Mouse (Mus musculus): ENCODE measurements around the gene Svopl. TPM values are rescaled to one million over a fixed set of nuclear protein-coding genes. Genes with fewer than 3 reads are reported as not detected.

The Svopl gene
- polyA plus RNA-seq, 1 experiment from 2014 or later = 3.2 TPM

GRCm38 (mm10) chr6:38065122-38065500 is 18.3 kb upstream of the Svopl start:
- Histone ChIP-seq H3K9ac (no peak overlapping the region), H3K9me3 (peaks cover 6% of the 10 kb centered on the region), H3K27me3 (no peaks in the 10 kb centered on the region), H3K27ac (no peak overlapping the region), H3K36me3 (no peaks in the 10 kb centered on the region), H3K4me2 (replicated peaks) (no peak overlapping the region), H3K4me1 (peaks cover 10% of the 10 kb centered on the region), H3K4me3 (no peak overlapping the region)
- 75% methylated on average over 3 of the region's 3 CpGs for WGBS
- no peak for ATAC-seq (ENCODE audit: low FRiP score, low read depth)

- H3K27me3 ChIP-seq = no peaks in the 10 kb centered on the region
These were observed 17.8 kb upstream of the Svopl start for GRCm38 (mm10) chr6:38064621-38065020.

GRCm38 (mm10) chr6:38058805-38059204 is 12.0 kb upstream of the Svopl start:
- WGBS = 60% methylated on average over 5 of the region's 5 CpGs
- peaks cover 6% of the 10 kb centered on the region for H3K9me3 ChIP-seq
- H3K4me3 ChIP-seq = no peak overlapping the region
- no peak overlapping the region for H3K27ac ChIP-seq
- no peaks in the 10 kb centered on the region for H3K27me3 ChIP-seq
- H3K36me3 ChIP-seq = no peaks in the 10 kb centered on the region
- no peak for ATAC-seq (ENCODE audit: low FRiP score, low read depth)
- H3K9ac ChIP-seq = no peak overlapping the region
- peaks cover 14% of the 10 kb centered on the region for H3K4me1 ChIP-seq
- no peak overlapping the region for H3K4me2 ChIP-seq (replicated peaks)

More at GRCm38 (mm10) chr6:38064621-38065020, 17.8 kb upstream of the Svopl start:
- H3K36me3 ChIP-seq = no peaks in the 10 kb centered on the region
- H3K4me1 ChIP-seq = peaks cover 10% of the 10 kb centered on the region
- no peak overlapping the region for H3K9ac ChIP-seq
- 85% methylated on average over 2 of the region's 2 CpGs for WGBS
- H3K9me3 ChIP-seq = peaks cover 6% of the 10 kb centered on the region
- H3K4me3 ChIP-seq = no peak overlapping the region
- H3K4me2 ChIP-seq (replicated peaks) = no peak overlapping the region
- no peak overlapping the region for H3K27ac ChIP-seq
- ATAC-seq (ENCODE audit: low FRiP score, low read depth) = no peak

GRCm38 (mm10) chr6:38055471-38056330 is 8.9 kb upstream of the Svopl start:
- Histone ChIP-seq H3K27me3 (no peaks in the 10 kb centered on the region), H3K27ac (peak overlapping the region; percentile 23; the same call in 1 of the 2 replicates), H3K9ac (no peak overlapping the region), H3K4me2 (replicated peaks) (peak overlapping the region; percentile 17; the same call in 1 of the 2 replicates), H3K36me3 (no peaks in the 10 kb centered on the region), H3K4me3 (no peak overlapping the region), H3K4me1 (peaks cover 14% of the 10 kb centered on the region), H3K9me3 (no peaks in the 10 kb centered on the region)
- 75% methylated on average over 15 of the region's 15 CpGs for WGBS
- no peak for ATAC-seq (ENCODE audit: low FRiP score, low read depth)

GRCm38 (mm10) chr6:38049601-38050000 is 2.8 kb upstream of the Svopl start:
- H3K4me3 ChIP-seq = no peak overlapping the region
- no peak overlapping the region for H3K27ac ChIP-seq
- no peaks in the 10 kb centered on the region for H3K36me3 ChIP-seq
- H3K27me3 ChIP-seq = no peaks in the 10 kb centered on the region
- peaks cover 44% of the 10 kb centered on the region for H3K4me1 ChIP-seq
- ATAC-seq (ENCODE audit: low FRiP score, low read depth) = no peak
- 94% methylated on average over 6 of the region's 6 CpGs for WGBS
- H3K9ac ChIP-seq = no peak overlapping the region
- H3K9me3 ChIP-seq = 0 out of 2 replicates have a peak, but pooled peaks cover 3% of the 10 kb centered on the region
- H3K4me2 ChIP-seq (replicated peaks) = no peak overlapping the region

- Histone ChIP-seq H3K27me3 (no peaks in the 10 kb centered on the region), H3K9me3 (0 out of 2 replicates have a peak, but pooled peaks cover 3% of the 10 kb centered on the region), H3K27ac (peak overlapping the region; percentile 63; the same call in 1 of the 2 replicates), H3K4me3 (no peak overlapping the region), H3K36me3 (no peaks in the 10 kb centered on the region), H3K9ac (no peak overlapping the region), H3K4me1 (peaks cover 41% of the 10 kb centered on the region), H3K4me2 (replicated peaks) (no peak overlapping the region)
- ATAC-seq (ENCODE audit: low FRiP score, low read depth) = no peak
- 54% methylated on average over 6 of the region's 6 CpGs for WGBS
These were observed 2.2 kb upstream of the Svopl start for GRCm38 (mm10) chr6:38048800-38049561.

GRCm38 (mm10) chr6:38048003-38048402 is 1.2 kb upstream of the Svopl start:
- Histone ChIP-seq H3K36me3 (no peaks in the 10 kb centered on the region), H3K9me3 (0 out of 2 replicates have a peak, but pooled peaks cover 3% of the 10 kb centered on the region), H3K4me2 (replicated peaks) (no peak overlapping the region), H3K4me1 (peaks cover 41% of the 10 kb centered on the region), H3K9ac (no peak overlapping the region), H3K4me3 (no peak overlapping the region), H3K27ac (peak overlapping the region; percentile 33; the same call in 1 of the 2 replicates), H3K27me3 (no peaks in the 10 kb centered on the region)
- WGBS = 61% methylated on average over 4 of the region's 4 CpGs
- no peak for ATAC-seq (ENCODE audit: low FRiP score, low read depth)

GRCm38 (mm10) chr6:38032801-38033566 is 13.8 kb downstream of the Svopl start:
- H3K27me3 ChIP-seq = no peaks in the 10 kb centered on the region
- no peak overlapping the region for H3K4me3 ChIP-seq
- H3K4me1 ChIP-seq = peaks cover 24% of the 10 kb centered on the region
- 54% methylated on average over 5 of the region's 5 CpGs for WGBS
- no peak overlapping the region for H3K4me2 ChIP-seq (replicated peaks)
- H3K27ac ChIP-seq = peak overlapping the region; percentile 33; the same call in 1 of the 2 replicates
- no peak overlapping the region for H3K9ac ChIP-seq
- no peaks in the 10 kb centered on the region for H3K9me3 ChIP-seq
- ATAC-seq (ENCODE audit: low FRiP score, low read depth) = no peak
- H3K36me3 ChIP-seq = no peaks in the 10 kb centered on the region

- H3K27ac ChIP-seq = peak overlapping the region; percentile 49; the same call in 1 of the 2 replicates
- WGBS = 34% methylated on average over 7 of the region's 7 CpGs
- H3K4me1 ChIP-seq = peaks cover 24% of the 10 kb centered on the region
- H3K4me3 ChIP-seq = no peak overlapping the region
- 0 out of 2 replicates have a peak overlapping the region, but pooled peaks have one; percentile 19 for H3K4me2 ChIP-seq (replicated peaks)
- ATAC-seq (ENCODE audit: low FRiP score, low read depth) = no peak
- H3K9ac ChIP-seq = no peak overlapping the region
- H3K9me3 ChIP-seq = no peaks in the 10 kb centered on the region
- H3K36me3 ChIP-seq = no peaks in the 10 kb centered on the region
- H3K27me3 ChIP-seq = no peaks in the 10 kb centered on the region
These were observed 14.8 kb downstream of the Svopl start for GRCm38 (mm10) chr6:38031924-38032540.

- Histone ChIP-seq H3K4me2 (replicated peaks) (no peak overlapping the region), H3K27me3 (no peaks in the 10 kb centered on the region), H3K27ac (no peak overlapping the region), H3K4me3 (no peak overlapping the region), H3K9ac (no peak overlapping the region), H3K4me1 (peaks cover 19% of the 10 kb centered on the region), H3K36me3 (no peaks in the 10 kb centered on the region), H3K9me3 (no peaks in the 10 kb centered on the region)
- 18% methylated on average over 2 of the region's 2 CpGs for WGBS
- no peak for ATAC-seq (ENCODE audit: low FRiP score, low read depth)
These were observed 18.6 kb downstream of the Svopl start for GRCm38 (mm10) chr6:38028205-38028604.

GRCm38 (mm10) chr6:38027771-38028170 is 19.0 kb downstream of the Svopl start:
- H3K4me1 ChIP-seq = peaks cover 16% of the 10 kb centered on the region
- WGBS = 13% methylated on average over 1 of the region's 1 CpGs

More at GRCm38 (mm10) chr6:38027771-38028170, 19.0 kb downstream of the Svopl start:
- no peak for ATAC-seq (ENCODE audit: low FRiP score, low read depth)
- no peak overlapping the region for H3K4me3 ChIP-seq
- H3K4me2 ChIP-seq (replicated peaks) = no peak overlapping the region
- H3K36me3 ChIP-seq = no peaks in the 10 kb centered on the region
- H3K9me3 ChIP-seq = no peaks in the 10 kb centered on the region
- H3K27ac ChIP-seq = no peak overlapping the region
- no peaks in the 10 kb centered on the region for H3K27me3 ChIP-seq
- H3K9ac ChIP-seq = no peak overlapping the region
